Mouse (Mus musculus): ENCODE results near the gene Acoxl. TPM values are rescaled to one million over a fixed set of nuclear protein-coding genes. Genes with fewer than 3 reads are reported as not detected.

The Acoxl gene
- polyA plus RNA-seq, 1 experiment from 2014 or later: 0.61 TPM

DNA sequence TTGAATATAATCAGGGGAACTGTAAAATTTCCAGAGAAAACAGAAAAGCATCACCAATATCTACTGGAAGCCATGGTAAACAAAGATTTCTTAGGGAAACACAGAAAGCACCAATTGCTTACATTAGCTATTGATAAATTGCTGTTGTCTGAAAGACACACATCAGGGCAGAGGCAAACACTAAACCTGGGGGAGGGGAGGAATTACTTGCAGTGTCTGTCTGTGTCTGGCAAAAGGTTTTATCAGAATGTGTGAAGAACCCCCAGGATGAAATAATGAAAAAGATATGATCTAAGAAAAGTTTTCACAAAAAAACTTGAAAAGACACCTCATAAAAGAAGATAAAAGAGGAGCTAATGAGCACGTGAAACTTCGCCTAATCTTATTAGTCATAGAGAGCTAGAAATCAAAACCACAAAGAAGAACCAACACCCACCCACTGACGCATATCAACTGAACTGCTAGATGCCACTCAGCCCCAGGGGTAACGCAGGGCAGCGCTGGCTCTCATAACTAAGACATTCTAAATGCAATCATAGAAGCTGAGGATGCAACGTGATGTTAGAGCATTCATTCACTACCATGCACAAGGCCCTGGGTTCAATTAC, 222.1 kb downstream of the Acoxl start:
- 44% methylated on average over 6 of the region's 6 CpGs for WGBS
- no peaks in the 10 kb centered on the region for H3K9me3 ChIP-seq
- peaks cover 25% of the 10 kb centered on the region for H3K4me1 ChIP-seq
- H3K27ac ChIP-seq (replicated peaks): no peak overlapping the region
- no peaks in the 10 kb centered on the region; the same call in 1 of the 2 replicates for H3K27me3 ChIP-seq (replicated peaks; ENCODE audit: low read depth, poor library complexity, severe bottlenecking)
- no peaks in the 10 kb centered on the region for H3K36me3 ChIP-seq (replicated peaks)
- DNase-seq (ENCODE audit: low spot score): no peak
- H3K4me3 ChIP-seq: no peak overlapping the region

DNA sequence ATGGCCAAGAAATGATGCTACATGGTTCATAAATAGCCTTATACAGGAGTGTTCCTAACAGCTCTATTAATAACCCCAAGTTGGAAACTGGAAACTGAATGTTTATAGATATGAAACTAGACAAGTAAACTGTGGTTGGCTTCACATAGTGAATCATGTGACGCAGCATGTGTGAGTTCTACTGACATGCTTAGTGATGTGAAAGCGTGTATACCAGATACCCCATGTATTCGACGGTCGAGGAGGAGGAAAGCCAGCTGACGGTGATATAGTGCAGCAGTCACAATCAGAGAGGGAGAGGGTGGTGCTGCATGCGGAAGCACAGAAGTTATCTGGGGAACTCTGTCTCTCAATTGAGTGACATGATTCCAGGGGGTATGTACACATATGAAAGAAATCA, 222.8 kb downstream of the Acoxl start:
- Histone ChIP-seq H3K36me3 (replicated peaks) (no peaks in the 10 kb centered on the region), H3K9me3 (no peaks in the 10 kb centered on the region), H3K4me3 (no peak overlapping the region), H3K4me1 (peaks cover 25% of the 10 kb centered on the region), H3K27ac (replicated peaks) (no peak overlapping the region), H3K27me3 (replicated peaks; ENCODE audit: low read depth, poor library complexity, severe bottlenecking) (no peaks in the 10 kb centered on the region; the same call in 1 of the 2 replicates)
- WGBS: 89% methylated on average over 7 of the region's 7 CpGs
- no peak for DNase-seq (ENCODE audit: low spot score)

DNA sequence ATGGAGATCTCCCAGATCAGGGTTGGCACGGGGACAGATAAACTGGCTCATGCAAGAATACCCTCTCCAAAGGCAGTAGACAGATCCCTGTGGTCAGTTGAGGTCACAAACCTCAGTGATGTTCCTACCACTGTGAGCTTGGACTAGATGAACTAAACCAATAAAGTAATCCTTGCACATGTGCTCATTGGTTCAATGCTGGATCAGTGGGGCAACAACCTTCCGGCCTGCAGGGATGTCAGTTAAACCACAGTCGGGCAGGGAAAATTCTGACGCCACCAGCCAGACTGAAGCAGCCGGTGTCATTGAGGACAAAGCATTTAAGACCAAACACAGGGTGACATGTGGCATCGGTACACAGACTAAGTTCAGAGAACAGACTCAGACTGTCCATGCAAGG, 224.1 kb downstream of the Acoxl start:
- Histone ChIP-seq H3K9me3 (no peaks in the 10 kb centered on the region), H3K4me1 (peaks cover 25% of the 10 kb centered on the region), H3K27ac (replicated peaks) (no peak overlapping the region), H3K36me3 (replicated peaks) (no peaks in the 10 kb centered on the region), H3K4me3 (no peak overlapping the region), H3K27me3 (replicated peaks; ENCODE audit: low read depth, poor library complexity, severe bottlenecking) (no peaks in the 10 kb centered on the region; the same call in 1 of the 2 replicates)
- DNase-seq (ENCODE audit: low spot score): no peak
- 89% methylated on average over 6 of the region's 6 CpGs for WGBS

DNA sequence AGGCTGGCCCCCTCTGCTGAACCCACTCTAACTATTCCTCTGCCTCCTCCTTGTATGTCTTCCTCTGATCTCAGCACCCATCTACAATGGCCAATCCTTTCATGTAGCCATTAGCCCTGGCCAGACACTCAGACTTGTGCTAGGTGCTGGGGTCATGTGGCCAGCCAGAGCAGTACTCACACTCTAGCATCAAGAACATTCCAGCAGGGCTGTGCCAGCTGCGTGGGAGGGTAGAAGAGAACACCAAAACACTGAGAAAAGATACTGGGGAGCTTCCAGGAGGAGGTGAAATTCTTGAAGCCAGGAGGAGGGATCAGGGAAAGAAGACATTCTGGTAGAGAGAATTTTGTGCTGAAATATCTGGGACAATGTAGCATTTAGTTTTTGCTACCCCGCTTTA, 226.3 kb downstream of the Acoxl start:
- DNase-seq (ENCODE audit: low spot score): no peak
- Histone ChIP-seq H3K4me1 (peaks cover 25% of the 10 kb centered on the region), H3K36me3 (replicated peaks) (no peaks in the 10 kb centered on the region), H3K4me3 (no peak overlapping the region), H3K9me3 (no peaks in the 10 kb centered on the region), H3K27ac (replicated peaks) (no peak overlapping the region), H3K27me3 (replicated peaks; ENCODE audit: low read depth, poor library complexity, severe bottlenecking) (no peaks in the 10 kb centered on the region; the same call in 1 of the 2 replicates)
- WGBS: 91% methylated on average over 2 of the region's 2 CpGs

DNA sequence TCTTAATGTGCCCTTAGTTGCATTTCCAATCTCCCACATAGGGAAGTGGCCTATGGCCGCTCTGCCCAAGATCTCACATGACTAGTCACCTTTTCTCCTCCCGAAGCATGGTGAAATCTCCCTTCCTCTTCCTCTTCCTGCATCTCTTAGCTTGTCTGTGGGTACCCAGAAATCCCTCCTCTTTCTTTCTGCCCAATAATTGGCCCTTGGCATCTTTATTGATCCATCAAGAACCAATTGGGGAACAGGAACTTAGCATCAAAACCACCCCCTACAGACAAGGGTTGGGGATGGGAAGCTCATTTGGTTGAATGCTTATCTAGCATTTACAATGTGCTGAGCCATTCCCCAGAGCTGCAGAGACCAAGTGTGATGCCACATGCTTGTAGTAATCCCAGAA, 226.9 kb downstream of the Acoxl start:
- H3K4me1 ChIP-seq: peaks cover 25% of the 10 kb centered on the region
- no peak for DNase-seq (ENCODE audit: low spot score)
- WGBS: 95% methylated on average over 2 of the region's 2 CpGs

DNA sequence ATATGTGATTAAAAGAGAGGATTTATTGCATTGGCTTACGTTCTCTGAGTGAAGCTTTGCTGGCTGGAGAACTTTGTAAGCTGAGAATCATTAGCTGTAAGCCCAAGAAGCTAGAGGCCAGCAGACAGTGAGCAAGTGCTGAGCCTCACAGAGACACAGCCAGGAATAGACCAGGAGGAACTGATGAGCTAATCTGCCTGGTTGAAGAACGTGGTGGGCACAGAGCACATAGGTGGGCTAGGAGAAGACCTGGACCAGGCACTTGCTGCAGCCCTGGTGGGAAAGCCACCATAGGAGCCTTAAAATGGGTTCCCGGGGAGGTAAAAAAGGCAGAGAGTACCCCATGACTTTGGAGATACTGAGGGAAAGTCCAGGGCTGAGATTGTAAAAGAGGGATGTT, 228.5 kb downstream of the Acoxl start:
- Histone ChIP-seq H3K27me3 (replicated peaks; ENCODE audit: low read depth, poor library complexity, severe bottlenecking) (no peaks in the 10 kb centered on the region; the same call in 1 of the 2 replicates), H3K27ac (replicated peaks) (no peak overlapping the region), H3K4me3 (no peak overlapping the region), H3K36me3 (replicated peaks) (no peaks in the 10 kb centered on the region), H3K9me3 (no peaks in the 10 kb centered on the region), H3K4me1 (peaks cover 22% of the 10 kb centered on the region)
- DNase-seq (ENCODE audit: low spot score): no peak
- 79% methylated on average over 3 of the region's 3 CpGs for WGBS

More for the DNA sequence above, 226.9 kb downstream of the Acoxl start:
- no peak overlapping the region for H3K4me3 ChIP-seq
- no peaks in the 10 kb centered on the region for H3K9me3 ChIP-seq
- H3K27me3 ChIP-seq (replicated peaks; ENCODE audit: low read depth, poor library complexity, severe bottlenecking): no peaks in the 10 kb centered on the region; the same call in 1 of the 2 replicates
- H3K36me3 ChIP-seq (replicated peaks): no peaks in the 10 kb centered on the region
- no peak overlapping the region for H3K27ac ChIP-seq (replicated peaks)

DNA sequence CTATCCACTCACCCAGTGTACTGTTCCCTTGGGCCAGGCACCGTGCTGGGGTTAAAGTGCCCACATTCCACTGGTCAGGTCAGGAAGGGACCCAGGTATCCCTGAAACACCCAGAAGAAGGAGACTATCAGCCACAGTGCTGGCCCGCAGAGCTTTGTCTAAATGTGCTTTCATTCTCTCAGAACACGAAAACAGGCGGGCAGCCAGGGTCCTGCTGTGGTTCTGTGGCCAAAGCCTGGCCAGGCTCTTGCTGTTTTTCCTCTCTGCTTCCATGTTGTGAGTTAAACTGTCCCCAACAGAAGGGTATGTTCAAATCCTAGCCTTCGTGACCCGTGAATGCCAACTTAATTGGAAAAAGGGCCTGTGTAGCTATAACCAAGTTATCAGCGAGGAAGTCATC, 228.9 kb downstream of the Acoxl start:
- Histone ChIP-seq H3K4me1 (peaks cover 23% of the 10 kb centered on the region), H3K9me3 (no peaks in the 10 kb centered on the region), H3K36me3 (replicated peaks) (no peaks in the 10 kb centered on the region), H3K27me3 (replicated peaks; ENCODE audit: low read depth, poor library complexity, severe bottlenecking) (no peaks in the 10 kb centered on the region; the same call in 1 of the 2 replicates), H3K27ac (replicated peaks) (no peak overlapping the region), H3K4me3 (no peak overlapping the region)
- 83% methylated on average over 7 of the region's 7 CpGs for WGBS
- no peak for DNase-seq (ENCODE audit: low spot score)

DNA sequence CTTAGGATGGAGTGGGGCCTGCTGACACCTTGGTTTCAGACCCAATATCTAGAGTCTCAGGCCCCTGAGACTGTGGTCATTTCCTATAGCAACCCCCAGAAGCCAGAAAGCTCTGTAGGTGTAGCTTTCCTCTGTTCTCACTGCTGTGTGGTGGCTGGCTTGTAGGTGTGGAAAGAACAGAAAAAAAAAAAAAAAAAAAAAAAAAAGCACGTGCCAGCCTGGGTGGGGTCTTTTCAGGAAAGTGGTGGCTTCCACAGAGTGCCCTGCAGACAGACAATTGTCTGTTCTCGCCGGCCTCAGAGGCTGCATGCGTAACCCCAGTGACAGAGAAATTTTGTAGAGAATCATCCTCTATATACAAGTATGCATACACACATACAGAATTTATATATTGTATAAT, 229.5 kb downstream of the Acoxl start:
- Histone ChIP-seq H3K9me3 (no peaks in the 10 kb centered on the region), H3K27me3 (replicated peaks; ENCODE audit: low read depth, poor library complexity, severe bottlenecking) (no peaks in the 10 kb centered on the region; the same call in 1 of the 2 replicates), H3K27ac (replicated peaks) (no peak overlapping the region), H3K4me3 (no peak overlapping the region), H3K4me1 (peaks cover 24% of the 10 kb centered on the region), H3K36me3 (replicated peaks) (no peaks in the 10 kb centered on the region)
- no peak for DNase-seq (ENCODE audit: low spot score)
- 75% methylated on average over 4 of the region's 4 CpGs for WGBS

DNA sequence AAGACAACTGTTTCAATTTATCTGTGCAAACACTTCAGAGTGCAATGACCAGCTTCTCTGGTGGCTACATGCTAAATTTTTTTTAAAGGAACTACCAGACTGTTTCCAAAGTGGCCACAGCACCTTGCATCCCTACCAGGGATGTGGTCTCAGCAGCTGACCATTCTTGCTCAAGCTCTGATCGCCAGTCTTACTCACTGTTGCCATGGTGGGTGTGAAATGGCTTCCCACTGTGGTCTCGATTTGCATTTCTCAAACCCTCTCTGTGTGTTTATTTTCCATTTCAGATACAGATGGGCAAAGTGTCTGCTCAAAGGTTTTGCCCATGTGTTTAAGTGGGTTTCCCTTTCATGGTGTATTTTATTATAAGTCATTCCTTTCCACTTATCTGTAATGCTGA, 230.3 kb downstream of the Acoxl start:
- no peak for DNase-seq (ENCODE audit: low spot score)
- WGBS: 76% methylated on average over 2 of the region's 2 CpGs
- no peaks in the 10 kb centered on the region; the same call in 1 of the 2 replicates for H3K27me3 ChIP-seq (replicated peaks; ENCODE audit: low read depth, poor library complexity, severe bottlenecking)
- H3K4me3 ChIP-seq: no peak overlapping the region
- no peak overlapping the region for H3K27ac ChIP-seq (replicated peaks)
- no peaks in the 10 kb centered on the region for H3K9me3 ChIP-seq
- peaks cover 16% of the 10 kb centered on the region for H3K4me1 ChIP-seq
- no peaks in the 10 kb centered on the region for H3K36me3 ChIP-seq (replicated peaks)

DNA sequence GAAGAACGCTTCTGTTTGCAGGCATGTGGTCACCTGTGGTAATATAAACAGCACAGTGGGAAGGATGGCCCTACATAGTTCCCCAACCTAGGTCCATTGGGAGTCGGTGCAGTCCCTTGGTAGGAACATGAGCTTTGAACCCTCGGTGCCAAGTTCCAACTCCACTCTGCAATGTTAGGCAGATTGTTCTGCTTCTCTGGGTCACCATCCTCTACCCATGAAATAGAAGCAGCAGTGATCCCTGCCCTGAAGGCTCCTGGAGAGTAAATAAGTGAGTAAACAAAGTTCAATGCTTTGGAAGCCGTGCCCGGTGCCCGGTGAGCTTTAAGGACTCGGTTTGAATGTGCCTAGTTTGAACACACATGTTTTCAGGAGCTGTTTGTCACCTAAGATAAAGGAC, 233.1 kb downstream of the Acoxl start:
- no peaks in the 10 kb centered on the region for H3K27me3 ChIP-seq (replicated peaks; ENCODE audit: low read depth, poor library complexity, severe bottlenecking)
- peaks cover 13% of the 10 kb centered on the region for H3K4me1 ChIP-seq
- H3K36me3 ChIP-seq (replicated peaks): no peaks in the 10 kb centered on the region
- H3K27ac ChIP-seq (replicated peaks): no peak overlapping the region
- no peak overlapping the region for H3K4me3 ChIP-seq
- WGBS: 86% methylated on average over 7 of the region's 7 CpGs
- no peak for DNase-seq (ENCODE audit: low spot score)
- no peaks in the 10 kb centered on the region for H3K9me3 ChIP-seq

DNA sequence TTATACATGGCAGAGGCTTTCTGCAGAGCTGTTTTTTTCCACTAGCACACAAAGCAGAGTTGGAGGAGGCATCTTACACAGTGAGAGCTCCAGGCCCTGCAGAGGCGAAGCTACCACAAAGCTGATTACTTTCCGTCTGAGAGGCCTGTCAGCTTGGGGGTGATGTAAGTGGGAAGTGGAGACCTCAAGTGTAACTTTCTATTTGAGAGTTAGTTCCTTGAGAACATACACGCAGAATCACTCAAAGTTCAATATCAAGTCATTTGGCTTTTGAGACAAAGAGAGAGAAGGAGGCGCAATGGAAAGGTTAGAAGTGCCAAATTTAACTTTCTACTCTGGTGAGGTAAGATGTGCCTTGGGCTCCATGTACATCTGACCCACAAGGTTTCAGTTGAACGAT, 234.3 kb downstream of the Acoxl start:
- H3K9me3 ChIP-seq: no peaks in the 10 kb centered on the region
- 0 out of 2 replicates have a peak, but pooled peaks cover 4% of the 10 kb centered on the region for H3K27me3 ChIP-seq (replicated peaks; ENCODE audit: low read depth, poor library complexity, severe bottlenecking)
- WGBS: 77% methylated on average over 5 of the region's 5 CpGs
- H3K4me3 ChIP-seq: no peak overlapping the region
- no peaks in the 10 kb centered on the region for H3K36me3 ChIP-seq (replicated peaks)
- H3K4me1 ChIP-seq: peaks cover 13% of the 10 kb centered on the region
- DNase-seq (ENCODE audit: low spot score): no peak
- H3K27ac ChIP-seq (replicated peaks): peak overlapping the region; percentile 14; the same call in 1 of the 2 replicates

DNA sequence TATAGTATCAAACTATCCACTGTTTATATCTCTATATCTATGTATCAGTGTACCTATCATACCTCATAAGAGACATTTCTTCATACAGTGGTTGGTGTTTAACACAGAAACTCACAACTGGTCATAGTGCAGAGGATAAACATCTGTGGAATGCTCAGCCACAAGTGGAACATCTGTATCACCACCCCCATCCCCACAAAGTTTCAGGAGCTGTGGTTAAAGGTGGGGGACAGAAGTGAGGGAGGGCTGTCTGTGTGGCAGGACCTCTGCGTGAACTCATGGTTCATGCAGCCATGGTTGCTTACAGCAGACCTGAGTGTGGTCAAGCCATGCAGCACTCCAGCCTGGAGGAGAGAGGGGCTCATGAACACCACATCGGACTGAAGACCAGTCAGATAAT, 234.9 kb downstream of the Acoxl start:
- WGBS: 89% methylated on average over 2 of the region's 2 CpGs
- H3K36me3 ChIP-seq (replicated peaks): no peaks in the 10 kb centered on the region
- DNase-seq (ENCODE audit: low spot score): no peak
- H3K4me1 ChIP-seq: peaks cover 14% of the 10 kb centered on the region
- H3K4me3 ChIP-seq: no peak overlapping the region
- H3K9me3 ChIP-seq: no peaks in the 10 kb centered on the region
- H3K27ac ChIP-seq (replicated peaks): no peak overlapping the region
- H3K27me3 ChIP-seq (replicated peaks; ENCODE audit: low read depth, poor library complexity, severe bottlenecking): 0 out of 2 replicates have a peak, but pooled peaks cover 4% of the 10 kb centered on the region

DNA sequence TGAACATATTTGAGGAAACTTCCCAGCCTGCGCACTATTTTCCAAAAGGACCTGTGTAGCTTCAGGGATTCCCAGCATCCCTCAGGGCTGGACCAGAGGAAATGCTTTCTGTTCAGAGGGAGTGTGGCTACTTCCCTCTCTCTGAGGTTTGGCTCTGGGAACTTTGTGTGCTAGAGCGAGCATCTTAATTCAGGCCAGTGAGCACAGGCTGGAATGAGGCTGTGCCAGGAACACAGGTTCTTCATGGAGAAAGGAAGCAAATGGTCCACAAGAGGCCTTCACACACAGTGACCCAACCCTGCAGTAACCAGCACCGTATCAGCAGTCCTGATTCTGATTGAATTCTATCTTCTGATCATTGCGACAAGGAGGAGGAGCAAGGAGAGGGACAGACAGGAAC, 238.3 kb downstream of the Acoxl start:
- DNase-seq (ENCODE audit: low spot score): no peak
- H3K9me3 ChIP-seq: no peaks in the 10 kb centered on the region
- no peaks in the 10 kb centered on the region for H3K36me3 ChIP-seq (replicated peaks)
- no peak overlapping the region for H3K27ac ChIP-seq (replicated peaks)
- no peak overlapping the region for H3K4me3 ChIP-seq
- H3K4me1 ChIP-seq: peaks cover 23% of the 10 kb centered on the region
- 0 out of 2 replicates have a peak, but pooled peaks cover 7% of the 10 kb centered on the region for H3K27me3 ChIP-seq (replicated peaks; ENCODE audit: low read depth, poor library complexity, severe bottlenecking)
- WGBS: 80% methylated on average over 4 of the region's 4 CpGs
